Mouse (Mus musculus): ENCODE results near the gene Kars. TPM values are rescaled to one million over a fixed set of nuclear protein-coding genes. Genes with fewer than 3 reads are reported as not detected.

Gene Kars
- polyA plus RNA-seq, 1 experiment from 2014 or later: 194 TPM

DNA sequence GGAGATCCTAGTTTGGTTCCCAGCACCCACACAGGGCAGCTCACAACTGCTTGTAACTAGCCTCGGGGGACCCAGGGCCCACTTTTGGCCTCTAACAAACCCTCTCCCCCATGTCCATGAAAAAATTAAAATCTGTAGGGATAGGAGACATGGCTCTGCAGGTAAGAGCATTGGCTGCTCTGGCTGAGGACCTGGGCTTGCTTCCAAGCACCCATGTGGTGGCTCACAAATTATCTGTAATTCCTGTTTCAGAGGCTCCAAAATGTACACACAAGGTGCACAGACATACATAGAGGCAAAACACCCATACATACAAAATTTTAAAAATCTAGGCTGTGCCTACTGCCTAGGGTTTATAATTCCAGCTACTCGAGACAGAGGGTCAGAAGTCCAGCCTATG is 53.9 kb downstream of the Kars start:
- H3K4me2 ChIP-seq (replicated peaks): no peak overlapping the region

DNA sequence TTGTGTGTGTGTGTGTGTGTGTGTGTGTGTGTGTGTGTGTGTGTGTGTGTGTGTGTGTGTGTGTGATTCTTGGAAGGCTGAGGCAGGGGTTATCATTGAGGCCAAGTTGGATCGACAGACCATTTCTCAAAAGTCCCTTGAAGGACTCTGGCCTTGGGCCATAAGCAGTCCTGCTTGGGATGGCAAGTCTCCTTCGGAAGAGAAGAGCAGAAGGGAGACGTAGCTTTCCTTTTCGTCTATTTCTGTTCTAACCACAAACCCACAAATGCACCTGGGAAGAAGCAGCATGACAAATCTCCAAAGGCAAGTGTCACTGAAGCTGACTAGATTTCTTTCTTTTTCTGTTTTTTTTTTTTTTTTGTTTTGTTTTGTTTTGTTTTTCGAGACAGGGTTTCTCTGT is 55.2 kb downstream of the Kars start:
- H3K36me3 ChIP-seq: peaks cover 72% of the 10 kb centered on the region
- no peaks in the 10 kb centered on the region for H3K27me3 ChIP-seq
- H3K9me3 ChIP-seq: no peaks in the 10 kb centered on the region
- H3K4me1 ChIP-seq: no peaks in the 10 kb centered on the region
- no peak overlapping the region for H3K4me3 ChIP-seq
- no peak overlapping the region for H3K27ac ChIP-seq (replicated peaks)
- WGBS: 89% methylated on average over 5 of the region's 5 CpGs
- H3K9ac ChIP-seq (replicated peaks): no peak overlapping the region
- no peak overlapping the region for H3K4me2 ChIP-seq (replicated peaks)
- ATAC-seq (ENCODE audit: low FRiP score, low read depth): no peak

More for the DNA sequence above, 53.9 kb downstream of the Kars start:
- H3K27me3 ChIP-seq: no peaks in the 10 kb centered on the region
- H3K4me1 ChIP-seq: no peaks in the 10 kb centered on the region
- peaks cover 60% of the 10 kb centered on the region for H3K36me3 ChIP-seq
- ATAC-seq (ENCODE audit: low FRiP score, low read depth): no peak
- H3K9ac ChIP-seq (replicated peaks): no peak overlapping the region
- H3K4me3 ChIP-seq: no peak overlapping the region
- 92% methylated on average over 2 of the region's 2 CpGs for WGBS
- H3K9me3 ChIP-seq: no peaks in the 10 kb centered on the region
- no peak overlapping the region for H3K27ac ChIP-seq (replicated peaks)

DNA sequence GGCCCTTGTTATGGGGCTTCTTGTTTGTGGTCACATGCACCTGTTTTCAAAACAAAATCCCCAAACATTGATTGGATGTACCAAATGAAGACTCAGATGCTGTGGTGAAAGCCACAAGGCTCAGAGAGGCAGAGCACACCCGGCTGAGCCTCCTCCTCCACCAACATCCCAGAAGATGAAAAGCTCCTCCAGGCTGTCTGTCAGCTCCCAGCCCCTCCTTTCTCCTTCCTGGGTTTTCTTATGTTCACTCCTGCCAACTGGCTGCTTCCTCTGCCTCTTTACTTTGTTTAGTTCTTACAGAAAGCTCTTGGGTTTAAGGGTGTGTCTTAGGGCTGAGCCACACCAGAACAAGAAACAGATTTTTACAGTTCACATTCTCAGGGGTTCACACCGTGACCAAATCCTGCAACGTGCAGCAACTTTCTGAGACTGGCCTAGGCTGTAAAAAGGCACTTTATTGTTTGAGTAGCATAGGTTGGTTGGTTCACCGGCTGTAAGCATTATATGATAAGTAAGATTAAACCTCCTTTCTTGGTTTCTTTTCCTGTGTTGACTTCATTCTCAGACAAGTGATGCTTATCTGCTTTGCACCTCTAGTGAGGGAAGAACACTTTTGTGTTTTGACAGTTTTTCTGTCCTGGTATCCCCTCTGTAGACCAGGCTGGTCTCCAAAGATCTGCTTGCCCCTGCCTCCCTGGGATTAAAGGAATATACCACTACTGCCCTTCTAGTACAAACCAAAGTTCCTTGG is 56.1 kb downstream of the Kars start:
- no peak for ATAC-seq (ENCODE audit: low FRiP score, low read depth)
- Histone ChIP-seq H3K36me3 (peaks cover 77% of the 10 kb centered on the region), H3K27me3 (no peaks in the 10 kb centered on the region), H3K9me3 (no peaks in the 10 kb centered on the region), H3K4me2 (replicated peaks) (no peak overlapping the region), H3K27ac (replicated peaks) (no peak overlapping the region), H3K4me1 (no peaks in the 10 kb centered on the region), H3K9ac (replicated peaks) (no peak overlapping the region), H3K4me3 (no peak overlapping the region)
- 92% methylated on average over 4 of the region's 4 CpGs for WGBS

DNA sequence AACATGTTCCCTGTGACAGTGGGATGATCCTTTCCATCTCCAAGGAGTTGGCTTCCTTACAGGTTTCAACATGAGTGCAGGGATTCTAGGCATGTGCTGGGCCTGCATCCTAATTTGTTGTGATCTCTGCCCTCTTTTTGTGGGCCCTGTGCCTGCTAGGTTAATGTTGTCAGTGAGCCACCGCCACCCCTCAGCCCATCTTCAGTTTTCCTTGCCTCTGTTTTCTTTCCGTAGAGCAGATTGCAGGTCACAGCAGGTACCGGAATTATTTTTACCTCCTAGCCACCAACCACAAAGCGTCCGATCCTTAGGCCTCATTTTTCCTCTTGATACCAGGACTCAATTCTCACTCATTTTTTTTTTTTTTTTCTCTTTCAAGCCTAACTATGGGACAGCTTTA is 59.2 kb downstream of the Kars start:
- WGBS: 95% methylated on average over 5 of the region's 5 CpGs
- H3K4me1 ChIP-seq: no peaks in the 10 kb centered on the region
- no peaks in the 10 kb centered on the region for H3K27me3 ChIP-seq
- H3K9ac ChIP-seq (replicated peaks): no peak overlapping the region
- peaks cover 80% of the 10 kb centered on the region for H3K36me3 ChIP-seq
- no peak overlapping the region for H3K4me3 ChIP-seq
- H3K4me2 ChIP-seq (replicated peaks): no peak overlapping the region
- no peak for ATAC-seq (ENCODE audit: low FRiP score, low read depth)
- no peak overlapping the region for H3K27ac ChIP-seq (replicated peaks)
- no peaks in the 10 kb centered on the region for H3K9me3 ChIP-seq

DNA sequence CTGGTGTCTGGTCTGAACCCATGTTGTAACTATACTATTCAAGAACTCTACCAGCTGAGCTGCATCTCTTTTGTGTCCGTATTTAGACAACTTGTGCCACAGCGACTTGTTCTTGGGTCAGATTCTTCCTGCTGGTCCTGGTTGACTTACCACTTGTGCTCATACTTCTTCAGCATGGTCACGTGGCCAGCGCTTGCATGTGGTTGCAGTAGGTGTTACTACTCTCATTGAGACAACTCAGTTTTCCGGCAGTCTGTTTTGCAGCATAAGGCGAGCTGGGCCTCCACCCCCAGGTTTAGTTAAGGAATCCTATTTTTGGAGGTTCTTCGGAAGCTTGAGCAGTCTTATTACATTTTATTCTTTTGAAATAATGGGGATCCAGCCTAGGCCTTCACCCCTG is 59.8 kb downstream of the Kars start:
- no peaks in the 10 kb centered on the region for H3K9me3 ChIP-seq
- H3K36me3 ChIP-seq: peaks cover 78% of the 10 kb centered on the region
- no peak overlapping the region for H3K4me2 ChIP-seq (replicated peaks)
- H3K4me3 ChIP-seq: no peak overlapping the region
- no peaks in the 10 kb centered on the region for H3K27me3 ChIP-seq
- WGBS: 96% methylated on average over 7 of the region's 7 CpGs
- no peaks in the 10 kb centered on the region for H3K4me1 ChIP-seq
- ATAC-seq (ENCODE audit: low FRiP score, low read depth): no peak
- no peak overlapping the region for H3K9ac ChIP-seq (replicated peaks)
- no peak overlapping the region for H3K27ac ChIP-seq (replicated peaks)

DNA sequence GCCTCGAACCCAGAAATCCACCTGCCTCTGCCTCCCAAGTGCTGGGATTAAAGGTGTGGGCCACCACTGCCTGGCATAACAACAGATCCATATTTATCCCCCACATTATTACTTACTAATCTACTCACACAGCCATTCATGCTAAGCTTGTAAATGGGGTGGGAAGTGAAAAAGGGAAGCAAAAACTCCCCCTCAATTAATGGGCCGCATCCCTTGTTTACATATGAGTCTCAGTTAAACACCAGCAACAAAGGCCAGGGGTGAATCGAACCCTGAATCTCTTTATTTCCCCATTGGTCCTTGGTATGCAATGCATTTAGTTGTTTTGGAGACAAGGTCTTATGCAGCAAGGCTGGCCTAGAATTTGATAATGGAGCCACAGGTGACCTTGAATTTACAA is 60.3 kb downstream of the Kars start:
- Histone ChIP-seq H3K4me2 (replicated peaks) (no peak overlapping the region), H3K4me3 (no peak overlapping the region), H3K4me1 (no peaks in the 10 kb centered on the region), H3K9ac (replicated peaks) (no peak overlapping the region), H3K27ac (replicated peaks) (no peak overlapping the region), H3K27me3 (no peaks in the 10 kb centered on the region), H3K9me3 (no peaks in the 10 kb centered on the region), H3K36me3 (peaks cover 80% of the 10 kb centered on the region)
- 89% methylated on average over 3 of the region's 3 CpGs for WGBS
- no peak for ATAC-seq (ENCODE audit: low FRiP score, low read depth)

DNA sequence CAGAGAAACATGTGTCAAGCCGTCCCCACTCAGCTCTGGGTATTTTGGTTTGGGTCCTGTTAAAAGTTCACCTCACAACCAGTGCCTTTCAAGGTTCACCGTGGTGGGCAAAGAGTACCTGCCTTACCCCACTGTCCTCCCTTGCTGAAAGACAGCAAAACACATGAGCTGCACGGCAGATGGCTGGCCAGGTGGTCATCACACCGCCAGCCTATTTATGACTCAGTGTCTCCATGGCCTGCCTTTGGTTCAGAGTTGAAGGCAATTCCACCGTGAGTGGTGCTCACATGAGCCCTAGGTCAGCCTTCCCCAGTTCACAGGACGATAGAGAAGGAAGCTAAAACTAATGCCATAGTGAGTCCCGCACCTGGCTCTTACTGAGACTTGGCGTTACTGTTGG is 63.2 kb downstream of the Kars start:
- Histone ChIP-seq H3K36me3 (peaks cover 81% of the 10 kb centered on the region), H3K27me3 (no peaks in the 10 kb centered on the region), H3K4me1 (no peaks in the 10 kb centered on the region), H3K9me3 (no peaks in the 10 kb centered on the region), H3K4me3 (no peak overlapping the region), H3K9ac (replicated peaks) (no peak overlapping the region), H3K4me2 (replicated peaks) (no peak overlapping the region), H3K27ac (replicated peaks) (no peak overlapping the region)
- ATAC-seq (ENCODE audit: low FRiP score, low read depth): no peak
- 93% methylated on average over 8 of the region's 8 CpGs for WGBS

DNA sequence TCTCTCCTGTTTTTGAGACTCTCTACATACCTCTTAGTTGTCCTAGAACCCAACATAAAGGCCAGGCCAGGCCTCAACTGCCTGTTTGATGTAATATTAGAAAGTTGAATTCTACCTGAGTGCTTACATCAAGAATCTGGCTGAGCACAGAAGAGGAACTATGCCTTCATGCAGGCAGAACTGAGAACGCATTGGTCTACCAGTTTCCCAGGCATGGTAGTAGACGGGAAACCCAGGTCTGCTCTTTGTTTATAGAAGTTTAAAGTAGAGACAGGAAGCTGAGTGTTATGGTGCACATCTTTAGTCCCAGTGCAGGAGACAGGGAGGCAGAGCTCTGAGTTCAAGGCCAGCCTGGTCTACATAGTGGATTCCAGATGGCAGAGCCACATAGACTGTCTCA is 64.0 kb downstream of the Kars start:
- ATAC-seq (ENCODE audit: low FRiP score, low read depth): no peak
- H3K4me1 ChIP-seq: peaks cover 1% of the 10 kb centered on the region
- no peak overlapping the region for H3K4me3 ChIP-seq
- WGBS: 89% methylated on average over 2 of the region's 2 CpGs
- no peak overlapping the region for H3K4me2 ChIP-seq (replicated peaks)
- H3K9ac ChIP-seq (replicated peaks): no peak overlapping the region
- no peaks in the 10 kb centered on the region for H3K27me3 ChIP-seq
- H3K27ac ChIP-seq (replicated peaks): no peak overlapping the region
- no peaks in the 10 kb centered on the region for H3K9me3 ChIP-seq
- H3K36me3 ChIP-seq: peaks cover 87% of the 10 kb centered on the region

DNA sequence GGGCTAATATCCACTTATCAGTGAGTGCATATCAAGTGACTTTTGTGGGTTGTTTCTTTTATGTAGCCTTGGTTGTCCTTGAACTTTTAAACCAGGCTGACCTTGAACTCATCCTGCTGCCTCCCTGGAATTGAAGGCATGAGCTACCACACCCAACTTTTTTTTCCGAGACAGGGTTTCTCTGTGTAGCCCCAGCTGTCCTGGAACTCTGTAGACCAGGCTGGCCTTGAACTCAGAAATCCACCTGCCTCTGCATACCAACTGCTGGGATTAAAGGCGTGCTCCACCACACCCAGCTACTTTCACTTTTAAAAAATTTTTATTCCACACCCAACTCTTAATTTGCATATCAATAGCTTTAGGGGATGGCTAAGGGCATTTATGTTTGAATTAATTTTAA is 67.6 kb downstream of the Kars start:
- 92% methylated on average over 2 of the region's 2 CpGs for WGBS
- no peak for ATAC-seq (ENCODE audit: low FRiP score, low read depth)

More for the DNA sequence above, 67.6 kb downstream of the Kars start:
- no peaks in the 10 kb centered on the region for H3K9me3 ChIP-seq
- H3K27me3 ChIP-seq: no peaks in the 10 kb centered on the region
- no peak overlapping the region for H3K27ac ChIP-seq (replicated peaks)
- peaks cover 61% of the 10 kb centered on the region for H3K36me3 ChIP-seq
- no peak overlapping the region for H3K4me3 ChIP-seq
- peaks cover 18% of the 10 kb centered on the region for H3K4me1 ChIP-seq
- H3K9ac ChIP-seq (replicated peaks): no peak overlapping the region
- H3K4me2 ChIP-seq (replicated peaks): no peak overlapping the region

Other genes with a start within 250 kb of the Kars start
- 182 and 192 TPM in 2 replicates for gene Cfdp1, start 157.0 kb downstream of the Kars start, polyA plus RNA-seq (2016; fragmentation: Nextera tagmentation; extraction: Ambion mirVana)
- 7.3 and 7.9 TPM in 2 replicates for gene Tmem170, start 134.6 kb downstream of the Kars start, polyA plus RNA-seq (2016; fragmentation: Nextera tagmentation; extraction: Ambion mirVana)
- gene Chst5, start 100.9 kb downstream of the Kars start, polyA plus RNA-seq (2016; fragmentation: Nextera tagmentation; extraction: Ambion mirVana): 2.7 and 3.1 TPM in 2 replicates
- gene Tmem231, start 77.4 kb downstream of the Kars start, polyA plus RNA-seq (2016; fragmentation: Nextera tagmentation; extraction: Ambion mirVana): 19.8 and 20.9 TPM in 2 replicates
- 351 and 359 TPM in 2 replicates for gene Gabarapl2, start 70.6 kb downstream of the Kars start, polyA plus RNA-seq (2016; fragmentation: Nextera tagmentation; extraction: Ambion mirVana)
- gene Adat1, start 19.0 kb downstream of the Kars start, polyA plus RNA-seq (2016; fragmentation: Nextera tagmentation; extraction: Ambion mirVana): 10.1 and 12.6 TPM in 2 replicates
- gene Terf2ip, start 75 bp upstream of the Kars start, polyA plus RNA-seq (2016; fragmentation: Nextera tagmentation; extraction: Ambion mirVana): 40.9 and 41.6 TPM in 2 replicates
- gene Gm6793, start 3.7 kb upstream of the Kars start, polyA plus RNA-seq (2016; fragmentation: Nextera tagmentation; extraction: Ambion mirVana): 0.56 and 0.58 TPM in 2 replicates